Mouse (Mus musculus): ENCODE results near the gene Srsf7. TPM values are rescaled to one million over a fixed set of nuclear protein-coding genes. Genes with fewer than 3 reads are reported as not detected.
"Not testable (repeated sequence)": the region's sequence is repeated elsewhere in the genome, so short reads cannot be mapped to it uniquely, and the experiment has no call there.

Gene Srsf7
- polyA plus RNA-seq, 1 experiment from 2014 or later = 398 TPM

DNA sequence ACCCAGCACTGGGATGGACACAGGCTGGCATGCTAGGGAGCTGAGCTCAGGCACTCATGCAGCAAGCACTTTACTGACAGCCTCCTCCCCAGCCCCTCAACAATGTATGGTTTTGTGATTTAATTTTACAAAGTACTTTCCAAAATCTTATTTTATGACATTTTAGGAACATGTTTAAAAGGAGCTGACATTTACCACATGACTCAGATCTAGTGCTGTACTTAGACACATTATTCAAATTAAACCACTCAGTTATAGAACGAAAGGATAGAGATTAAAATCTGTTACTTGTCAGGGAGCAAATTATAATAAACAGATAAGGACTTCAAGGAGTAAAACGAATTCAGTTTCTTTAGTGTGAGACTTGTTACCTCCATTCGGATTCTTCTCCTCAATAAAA is 28.4 kb upstream of the Srsf7 start:
- WGBS (ENCODE audit: insufficient replicate concordance) = 73% methylated on average over 3 of the region's 3 CpGs
- no peak overlapping the region for H3K27ac ChIP-seq (ENCODE audit: low read depth, low read length)

DNA sequence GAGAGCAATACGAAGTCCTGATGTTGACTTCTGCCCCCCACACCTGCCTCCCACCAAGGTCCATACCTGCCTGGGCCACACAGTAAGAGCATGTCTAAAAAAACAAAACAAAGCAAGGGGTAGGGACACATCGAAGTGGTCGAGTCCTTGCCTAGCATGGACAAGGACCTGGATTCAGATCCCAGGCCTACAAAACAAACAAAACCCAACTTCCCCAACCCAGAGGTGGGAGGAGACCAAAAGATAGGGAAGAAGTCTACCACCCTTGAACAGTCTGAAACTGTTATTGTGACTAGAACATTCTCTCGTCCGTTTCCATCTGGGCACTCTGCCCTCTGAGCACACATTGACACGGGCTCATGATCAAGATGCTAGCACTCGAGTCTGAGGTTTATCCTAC is 27.3 kb upstream of the Srsf7 start:
- H3K36me3 ChIP-seq (ENCODE audit: control insufficient read depth, insufficient read depth, low read length) = peaks cover 12% of the 10 kb centered on the region
- H3K9me3 ChIP-seq (replicated peaks; ENCODE audit: control insufficient read depth, low read length) = no peaks in the 10 kb centered on the region
- no peak overlapping the region for H3K4me3 ChIP-seq (ENCODE audit: low read depth, low read length)
- H3K27me3 ChIP-seq (ENCODE audit: control insufficient read depth, insufficient read depth, low read length) = no peaks in the 10 kb centered on the region
- no peaks in the 10 kb centered on the region for H3K4me1 ChIP-seq (ENCODE audit: control insufficient read depth, insufficient read depth, low read length)
- ATAC-seq (replicated peaks; ENCODE audit: insufficient number of reproducible peaks, low FRiP score, low TSS enrichment) = no peak
- no peak overlapping the region for H3K4me2 ChIP-seq
- H3K27ac ChIP-seq (ENCODE audit: low read depth, low read length) = no peak overlapping the region
- H3K9ac ChIP-seq (ENCODE audit: low read depth, low read length) = no peak overlapping the region
- WGBS (ENCODE audit: insufficient replicate concordance) = 83% methylated on average over 7 of the region's 7 CpGs

More for the DNA sequence above, 28.4 kb upstream of the Srsf7 start:
- Histone ChIP-seq H3K9me3 (replicated peaks; ENCODE audit: control insufficient read depth, low read length) (no peaks in the 10 kb centered on the region), H3K27me3 (ENCODE audit: control insufficient read depth, insufficient read depth, low read length) (no peaks in the 10 kb centered on the region), H3K4me1 (ENCODE audit: control insufficient read depth, insufficient read depth, low read length) (no peaks in the 10 kb centered on the region), H3K9ac (ENCODE audit: low read depth, low read length) (no peak overlapping the region), H3K4me3 (ENCODE audit: low read depth, low read length) (no peak overlapping the region), H3K36me3 (ENCODE audit: control insufficient read depth, insufficient read depth, low read length) (peaks cover 18% of the 10 kb centered on the region), H3K4me2 (no peak overlapping the region)
- ATAC-seq (replicated peaks; ENCODE audit: insufficient number of reproducible peaks, low FRiP score, low TSS enrichment) = no peak

DNA sequence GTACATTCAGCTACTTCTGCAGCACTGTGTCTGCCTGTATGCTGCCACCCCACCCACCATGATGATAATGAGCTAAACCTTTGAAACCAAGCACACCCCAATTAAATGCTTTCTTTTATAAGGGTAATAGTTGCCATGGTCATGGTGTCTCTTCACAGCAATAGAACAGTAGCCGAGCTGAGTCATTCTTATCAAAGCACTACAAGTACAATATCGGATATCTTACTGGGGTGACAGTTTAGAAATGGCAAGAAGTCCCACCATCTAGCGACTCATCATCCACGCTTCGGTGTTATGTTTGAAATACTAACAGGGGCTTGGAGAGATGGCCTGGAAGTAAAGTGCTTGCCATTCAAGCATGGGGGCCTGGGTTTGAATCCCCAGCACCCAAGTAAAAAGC is 26.7 kb upstream of the Srsf7 start:
- Histone ChIP-seq H3K27me3 (ENCODE audit: control insufficient read depth, insufficient read depth, low read length) (no peaks in the 10 kb centered on the region), H3K9ac (ENCODE audit: low read depth, low read length) (no peak overlapping the region), H3K9me3 (replicated peaks; ENCODE audit: control insufficient read depth, low read length) (no peaks in the 10 kb centered on the region), H3K4me1 (ENCODE audit: control insufficient read depth, insufficient read depth, low read length) (no peaks in the 10 kb centered on the region), H3K27ac (ENCODE audit: low read depth, low read length) (no peak overlapping the region), H3K4me3 (ENCODE audit: low read depth, low read length) (no peak overlapping the region), H3K4me2 (no peak overlapping the region), H3K36me3 (ENCODE audit: control insufficient read depth, insufficient read depth, low read length) (peaks cover 9% of the 10 kb centered on the region)
- 91% methylated on average over 5 of the region's 5 CpGs for WGBS (ENCODE audit: insufficient replicate concordance)
- ATAC-seq (replicated peaks; ENCODE audit: insufficient number of reproducible peaks, low FRiP score, low TSS enrichment) = no peak

DNA sequence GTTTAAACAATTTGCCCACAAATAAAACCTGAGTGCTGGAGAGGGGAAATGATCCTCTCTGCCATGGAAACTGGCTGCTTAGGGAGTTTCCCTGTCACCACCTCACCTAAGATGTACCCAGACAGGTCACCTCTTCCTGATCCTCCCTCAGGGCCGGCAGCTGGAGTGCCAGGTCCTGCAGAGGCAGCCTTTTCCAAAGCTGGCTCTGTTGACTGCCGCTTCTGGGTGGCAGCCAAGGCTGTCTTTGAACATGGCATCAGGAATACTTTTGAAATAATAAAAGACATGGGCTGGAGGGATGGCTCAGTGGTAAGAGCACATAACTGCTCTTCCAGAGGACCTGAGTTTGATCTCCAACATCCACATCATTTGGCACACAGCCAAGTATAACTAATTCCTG is 22.3 kb upstream of the Srsf7 start:
- Histone ChIP-seq H3K36me3 (ENCODE audit: control insufficient read depth, insufficient read depth, low read length) (no peaks in the 10 kb centered on the region), H3K4me2 (no peak overlapping the region), H3K9ac (ENCODE audit: low read depth, low read length) (no peak overlapping the region), H3K4me1 (ENCODE audit: control insufficient read depth, insufficient read depth, low read length) (0 out of 2 replicates have a peak, but pooled peaks cover 3% of the 10 kb centered on the region), H3K27ac (ENCODE audit: low read depth, low read length) (no peak overlapping the region), H3K9me3 (replicated peaks; ENCODE audit: control insufficient read depth, low read length) (no peaks in the 10 kb centered on the region), H3K4me3 (ENCODE audit: low read depth, low read length) (no peak overlapping the region), H3K27me3 (ENCODE audit: control insufficient read depth, insufficient read depth, low read length) (no peaks in the 10 kb centered on the region)
- 85% methylated on average over 2 of the region's 2 CpGs for WGBS (ENCODE audit: insufficient replicate concordance)
- no peak for ATAC-seq (replicated peaks; ENCODE audit: insufficient number of reproducible peaks, low FRiP score, low TSS enrichment)

DNA sequence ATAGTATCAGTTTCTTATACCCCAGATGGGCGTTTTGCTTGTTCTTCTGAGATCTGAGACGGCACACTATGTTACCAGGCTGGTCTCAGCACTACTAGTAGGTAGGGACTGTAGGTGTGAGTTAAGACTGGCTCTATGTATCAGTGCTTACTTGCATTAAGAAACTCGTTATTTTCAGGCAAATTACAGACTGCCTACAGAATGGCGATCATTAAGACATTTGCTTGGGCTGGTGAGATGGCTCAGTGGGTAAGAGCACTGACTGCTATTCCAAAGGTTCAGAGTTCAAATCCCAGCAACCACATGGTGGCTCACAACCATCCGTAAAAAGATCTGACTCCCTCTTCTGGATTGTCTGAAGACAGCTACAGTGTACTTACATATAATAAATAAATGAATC is 18.0 kb upstream of the Srsf7 start:
- H3K9ac ChIP-seq (ENCODE audit: low read depth, low read length) = peak overlapping the region; percentile 90
- H3K4me3 ChIP-seq (ENCODE audit: low read depth, low read length) = peak overlapping the region; percentile 69
- H3K4me2 ChIP-seq = peak overlapping the region; percentile 71
- H3K9me3 ChIP-seq (replicated peaks; ENCODE audit: control insufficient read depth, low read length); H3K4me1 ChIP-seq (ENCODE audit: control insufficient read depth, insufficient read depth, low read length); H3K36me3 ChIP-seq (ENCODE audit: control insufficient read depth, insufficient read depth, low read length); H3K27me3 ChIP-seq (ENCODE audit: control insufficient read depth, insufficient read depth, low read length); ATAC-seq (replicated peaks; ENCODE audit: insufficient number of reproducible peaks, low FRiP score, low TSS enrichment): not testable (repeated sequence)
- WGBS (ENCODE audit: insufficient replicate concordance) = 53% methylated on average over 5 of the region's 5 CpGs
- peak overlapping the region; percentile 92; the same call in 1 of the 2 replicates for H3K27ac ChIP-seq (ENCODE audit: low read depth, low read length)

DNA sequence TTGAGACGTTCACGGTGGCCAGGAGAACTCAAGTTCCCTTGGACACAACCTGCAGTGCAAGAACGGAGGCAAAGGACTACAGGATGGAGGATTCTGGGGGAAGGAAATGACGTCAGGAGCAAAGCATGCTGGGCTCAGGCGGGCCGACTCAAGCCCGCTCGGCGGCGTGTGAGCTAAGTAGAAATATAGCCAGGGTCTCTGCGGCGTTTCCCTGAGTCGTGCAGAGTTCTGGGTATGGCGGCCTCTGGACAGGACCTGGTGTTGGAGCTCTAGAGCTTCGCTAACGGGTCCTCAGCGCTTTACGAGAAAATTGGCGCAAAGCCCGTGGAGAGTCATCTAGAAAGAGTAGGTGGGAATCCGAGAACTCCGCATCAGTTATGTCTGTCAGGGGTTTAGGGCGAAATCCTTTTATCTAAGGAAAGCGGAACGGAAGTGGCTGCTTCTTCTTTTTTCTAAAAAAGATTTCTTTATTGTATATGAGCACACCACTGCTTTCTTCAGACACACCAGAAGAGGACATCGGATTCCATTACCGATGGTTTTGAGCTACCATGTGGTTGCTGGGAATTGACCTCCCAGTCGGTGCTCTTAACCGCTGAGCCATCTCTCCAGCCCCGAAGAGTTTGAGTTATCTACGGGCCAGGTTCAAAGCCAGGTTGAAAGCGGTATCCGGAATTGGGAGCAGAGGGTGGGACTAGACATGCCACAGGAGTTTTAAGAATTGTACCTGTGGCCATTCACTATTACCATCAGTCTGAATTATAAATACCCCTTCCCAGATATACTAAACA is 17.4 kb upstream of the Srsf7 start, which contains the start of gene Gemin6:
TSS of gene Gemin6 (plus strand) at position 116 of the 791 bp plus-strand sequence.
- Histone ChIP-seq H3K4me2 (peak within 1 kb of the TSS; percentile 71), H3K4me3 (ENCODE audit: low read depth, low read length) (peak within 1 kb of the TSS; percentile 69), H3K27me3 (ENCODE audit: control insufficient read depth, insufficient read depth, low read length) (no peaks in the 10 kb centered on the region), H3K9me3 (replicated peaks; ENCODE audit: control insufficient read depth, low read length) (no peaks in the 10 kb centered on the region), H3K9ac (ENCODE audit: low read depth, low read length) (peak within 1 kb of the TSS; percentile 90), H3K4me1 (ENCODE audit: control insufficient read depth, insufficient read depth, low read length) (0 out of 2 replicates have a peak, but pooled peaks cover 3% of the 10 kb centered on the region), H3K27ac (ENCODE audit: low read depth, low read length) (peak within 1 kb of the TSS; percentile 92), H3K36me3 (ENCODE audit: control insufficient read depth, insufficient read depth, low read length) (no peaks in the 10 kb centered on the region)
- ATAC-seq (replicated peaks; ENCODE audit: insufficient number of reproducible peaks, low FRiP score, low TSS enrichment) = peak; percentile 93
- under 1% methylated on average over 33 of the region's 33 CpGs for WGBS (ENCODE audit: insufficient replicate concordance)

DNA sequence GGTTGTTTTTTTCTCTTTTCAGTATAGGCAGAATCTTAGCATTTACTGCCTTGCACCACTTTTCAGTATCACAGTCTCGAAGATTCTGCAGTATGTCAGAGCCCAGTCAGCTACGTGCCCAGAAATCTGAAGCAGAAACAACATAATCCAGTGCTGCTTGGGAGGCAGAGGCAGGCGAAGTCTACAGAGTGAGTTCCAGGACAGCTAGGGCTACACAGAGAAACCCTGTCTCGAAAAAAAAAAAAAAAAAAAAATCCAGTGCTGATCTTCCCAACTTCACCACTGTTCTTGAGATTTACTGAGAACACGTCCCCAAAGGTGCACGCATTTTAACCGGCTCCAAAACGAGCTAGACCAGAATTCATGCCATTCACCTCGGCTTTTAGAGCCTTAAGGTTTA is 16.7 kb upstream of the Srsf7 start:
- Histone ChIP-seq H3K9me3 (replicated peaks; ENCODE audit: control insufficient read depth, low read length) (no peaks in the 10 kb centered on the region), H3K4me3 (ENCODE audit: low read depth, low read length) (peak overlapping the region; percentile 69), H3K27ac (ENCODE audit: low read depth, low read length) (peak overlapping the region; percentile 92), H3K4me2 (peak overlapping the region; percentile 71), H3K9ac (ENCODE audit: low read depth, low read length) (peak overlapping the region; percentile 90), H3K36me3 (ENCODE audit: control insufficient read depth, insufficient read depth, low read length) (no peaks in the 10 kb centered on the region), H3K27me3 (ENCODE audit: control insufficient read depth, insufficient read depth, low read length) (no peaks in the 10 kb centered on the region), H3K4me1 (ENCODE audit: control insufficient read depth, insufficient read depth, low read length) (0 out of 2 replicates have a peak, but pooled peaks cover 3% of the 10 kb centered on the region)
- WGBS (ENCODE audit: insufficient replicate concordance) = 11% methylated on average over 9 of the region's 9 CpGs
- 0 out of 2 replicates have a peak, but pooled peaks have one; percentile 15 for ATAC-seq (replicated peaks; ENCODE audit: insufficient number of reproducible peaks, low FRiP score, low TSS enrichment)

DNA sequence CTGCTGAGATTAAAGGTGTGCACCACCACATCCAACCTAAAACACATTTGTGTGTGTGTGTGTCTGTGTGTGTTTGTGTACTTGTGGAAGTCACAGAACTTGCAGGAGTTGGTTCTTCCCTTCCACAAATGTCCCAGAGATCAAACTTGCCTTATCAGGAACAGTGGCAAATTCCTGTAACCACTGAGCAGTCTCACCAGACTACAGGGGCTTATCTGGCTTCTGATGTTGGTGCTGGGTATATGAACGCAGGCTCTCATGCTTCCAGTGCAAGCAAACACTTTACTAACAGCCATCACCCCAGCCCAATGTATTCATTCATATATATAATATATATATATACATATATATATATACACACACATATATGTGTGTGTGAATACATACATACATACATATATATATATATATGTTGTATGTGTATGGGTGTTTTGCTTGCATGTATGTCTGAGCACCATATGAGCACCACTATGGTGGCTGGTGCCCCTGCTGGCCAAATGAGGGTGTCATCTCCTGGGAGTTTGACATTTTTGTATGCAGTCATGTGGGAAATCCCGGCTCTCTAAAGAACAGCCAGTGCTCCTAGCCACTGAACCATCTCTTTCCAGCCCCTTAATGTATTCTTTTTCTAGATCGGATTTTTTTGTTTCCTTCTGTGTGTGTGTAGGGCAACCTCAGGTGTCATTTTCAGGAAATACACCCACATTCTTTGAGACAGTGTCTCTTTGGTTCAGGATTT is 15.0 kb upstream of the Srsf7 start:
- no peak overlapping the region for H3K4me2 ChIP-seq
- WGBS (ENCODE audit: insufficient replicate concordance) = 59% methylated on average over 3 of the region's 3 CpGs
- no peaks in the 10 kb centered on the region for H3K9me3 ChIP-seq (replicated peaks; ENCODE audit: control insufficient read depth, low read length)
- no peaks in the 10 kb centered on the region for H3K27me3 ChIP-seq (ENCODE audit: control insufficient read depth, insufficient read depth, low read length)
- no peak for ATAC-seq (replicated peaks; ENCODE audit: insufficient number of reproducible peaks, low FRiP score, low TSS enrichment)
- H3K9ac ChIP-seq (ENCODE audit: low read depth, low read length) = no peak overlapping the region
- H3K27ac ChIP-seq (ENCODE audit: low read depth, low read length) = no peak overlapping the region
- 0 out of 2 replicates have a peak, but pooled peaks cover 3% of the 10 kb centered on the region for H3K4me1 ChIP-seq (ENCODE audit: control insufficient read depth, insufficient read depth, low read length)
- H3K4me3 ChIP-seq (ENCODE audit: low read depth, low read length) = no peak overlapping the region
- H3K36me3 ChIP-seq (ENCODE audit: control insufficient read depth, insufficient read depth, low read length) = no peaks in the 10 kb centered on the region

Data from heart, embryonic 11.5 days (tissue).